Mouse (Mus musculus) testis, adult 2 months (tissue): ENCODE results near the gene Akap8.

Source experiments
- CTCF ChIP-seq: fragments of 200-500 bp; IDR thresholded peaks from 2 replicates; pipeline ENCODE4 v1.5.1; 2012; ENCODE audit warnings: low read depth, mild to moderate bottlenecking, inconsistent platforms, low read length, moderate library complexity; ENCODE audit not compliant: control insufficient read depth, insufficient read depth, insufficient replicate concordance
- POLR2A ChIP-seq: fragments of 200-500 bp; IDR thresholded peaks from 2 replicates; pipeline ENCODE4 v1.6.1; 2012; ENCODE audit warnings: low read depth, mild to moderate bottlenecking, inconsistent platforms, low read length, moderate library complexity; ENCODE audit not compliant: control insufficient read depth

DNA sequence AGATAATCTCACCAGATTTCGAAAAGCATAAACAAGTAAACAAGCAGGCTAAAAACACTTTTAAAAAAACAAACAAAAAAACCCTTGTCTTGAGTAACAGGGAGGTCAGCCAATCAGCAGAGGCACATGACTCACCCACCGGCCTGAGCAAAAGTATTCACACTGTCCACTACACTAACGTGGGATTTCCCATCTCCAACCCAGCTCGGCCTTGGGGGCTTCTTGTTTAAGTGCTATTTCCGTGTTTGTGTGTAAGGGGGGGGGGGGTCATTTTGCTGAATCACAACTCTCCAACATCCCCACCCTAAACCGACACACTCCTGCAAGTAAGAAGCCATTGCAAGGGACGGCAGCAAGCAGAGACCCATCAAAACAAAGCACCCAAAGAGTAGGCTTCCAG lies 37.7 kb downstream of the Akap8 start:
- TF ChIP-seq CTCF (no peak), POLR2A (no peak)
